Mouse (Mus musculus) liver, embryonic 14.5 days (tissue): Measurements from ENCODE around the gene Abcf1.

Experiments used
- CTCF ChIP-seq: IDR thresholded peaks from 2 replicates; pipeline ENCODE4 v1.5.1; 2016; ENCODE audit warnings: antibody characterized with exemption, low read depth, control low read depth
- EP300 ChIP-seq: IDR thresholded peaks from 2 replicates; pipeline ENCODE4 v1.6.1; 2016; ENCODE audit warnings: antibody characterized with exemption, low read depth

- no peak for TF ChIP-seq CTCF
- TF ChIP-seq EP300: no peak
These were observed 51.9 kb downstream of the Abcf1 start for GRCm38 (mm10) chr17:35917463-35918251.
